Mouse (Mus musculus) T-cell, adult 2 months (primary cell): ENCODE data around the gene Rora.

Experiments
- DNase-seq: peaks from one replicate; pipeline ENCODE4 v3.0.0; 2022; ENCODE audit warnings: low spot score

Rora gene

DNA sequence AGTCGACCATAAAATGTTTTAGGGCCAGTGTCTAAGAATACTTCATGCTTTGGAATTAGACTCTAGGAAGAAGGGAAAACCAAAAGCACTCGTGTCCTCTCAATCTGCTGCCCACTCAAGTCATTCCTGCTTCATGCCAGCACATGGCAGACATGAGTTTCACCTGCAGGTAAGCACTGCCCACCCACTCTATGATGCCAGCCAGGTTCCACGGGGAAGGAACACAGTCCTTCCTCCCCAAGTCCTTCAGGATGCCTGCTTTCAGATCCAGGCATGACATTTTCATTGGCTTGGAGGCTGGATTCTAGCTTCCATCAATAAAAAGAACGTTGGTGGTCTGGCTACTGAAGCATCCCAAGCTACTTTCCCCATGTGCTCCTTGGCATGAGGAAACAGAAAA lies 166.4 kb downstream of the Rora start:
- DNase-seq: no peak

DNA sequence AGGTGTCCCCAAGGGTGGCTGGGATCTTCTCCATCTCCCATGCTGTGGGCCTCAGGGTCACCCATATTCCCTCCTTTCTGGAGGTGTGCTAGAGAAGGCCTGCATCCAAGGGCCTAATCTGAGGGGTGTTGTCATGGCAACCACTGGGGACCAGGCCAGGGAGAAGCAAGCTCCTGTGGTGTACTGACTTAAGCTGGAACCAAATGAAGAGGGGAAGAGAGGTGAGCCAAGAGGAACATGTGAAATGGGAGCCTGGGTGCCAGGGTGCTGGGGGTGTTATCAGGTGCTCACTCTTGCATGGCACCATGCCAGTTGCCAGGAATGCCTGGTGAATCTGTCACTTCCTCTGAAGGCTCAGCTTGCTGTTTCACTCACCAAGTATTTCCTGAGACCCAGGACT lies 166.9 kb downstream of the Rora start:
- DNase-seq: no peak

DNA sequence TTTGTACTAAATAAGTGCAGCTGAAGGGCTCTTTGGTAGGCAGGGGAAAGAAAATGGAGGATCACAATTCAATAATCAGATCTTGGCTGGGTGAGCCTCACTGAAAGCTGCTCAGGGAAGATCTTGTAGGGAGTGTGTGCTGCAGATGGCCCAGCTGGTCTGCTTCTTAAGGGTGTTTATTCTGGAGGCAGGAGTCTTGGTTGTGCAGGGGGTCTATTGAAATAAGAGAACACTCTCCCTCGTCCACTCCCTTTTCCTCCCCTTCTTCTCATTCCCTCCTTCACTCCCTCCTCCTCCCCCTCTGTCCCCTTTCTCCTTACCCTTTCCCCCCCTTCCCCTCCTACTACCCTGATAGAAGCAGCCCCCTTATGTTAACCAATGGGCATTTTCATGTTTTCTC lies 167.8 kb downstream of the Rora start:
- no peak for DNase-seq

DNA sequence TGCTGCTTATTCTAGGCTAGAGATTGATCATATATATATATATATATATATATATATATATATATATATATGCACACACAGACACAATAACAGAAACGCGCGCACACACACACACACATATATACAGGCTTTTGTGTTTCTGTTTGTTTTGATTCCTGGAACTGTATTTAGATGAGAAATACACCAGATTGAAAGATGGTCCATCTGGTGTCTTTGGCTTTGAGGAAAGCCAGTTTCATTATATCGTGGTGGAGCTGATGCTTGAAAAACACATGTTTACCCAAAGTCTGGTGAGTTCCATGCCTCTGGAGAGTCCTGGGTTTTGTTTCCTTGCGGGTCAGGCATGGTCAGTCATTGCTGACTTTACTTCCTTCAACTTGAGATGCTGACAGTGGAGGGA lies 169.7 kb downstream of the Rora start:
- DNase-seq: no peak

DNA sequence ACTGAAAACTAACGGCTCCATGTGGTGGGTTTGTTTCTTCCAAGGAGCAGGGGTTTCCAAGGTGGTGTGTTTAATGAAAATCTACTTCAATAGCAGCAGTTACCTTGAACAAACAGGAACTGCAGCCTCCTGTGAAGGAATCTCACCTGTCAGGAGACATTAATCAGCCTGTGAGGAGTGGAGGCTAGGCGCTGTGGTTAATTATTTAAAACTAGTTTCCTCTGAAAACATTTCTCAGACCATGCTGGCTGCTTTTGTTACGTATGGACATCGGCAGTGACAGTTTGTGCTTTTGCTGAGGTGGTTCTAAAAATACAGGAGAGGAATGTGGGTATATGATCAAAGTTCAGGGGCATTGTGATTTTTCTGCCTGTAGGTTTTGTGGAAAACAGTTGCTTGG lies 171.5 kb downstream of the Rora start:
- no peak for DNase-seq

DNA sequence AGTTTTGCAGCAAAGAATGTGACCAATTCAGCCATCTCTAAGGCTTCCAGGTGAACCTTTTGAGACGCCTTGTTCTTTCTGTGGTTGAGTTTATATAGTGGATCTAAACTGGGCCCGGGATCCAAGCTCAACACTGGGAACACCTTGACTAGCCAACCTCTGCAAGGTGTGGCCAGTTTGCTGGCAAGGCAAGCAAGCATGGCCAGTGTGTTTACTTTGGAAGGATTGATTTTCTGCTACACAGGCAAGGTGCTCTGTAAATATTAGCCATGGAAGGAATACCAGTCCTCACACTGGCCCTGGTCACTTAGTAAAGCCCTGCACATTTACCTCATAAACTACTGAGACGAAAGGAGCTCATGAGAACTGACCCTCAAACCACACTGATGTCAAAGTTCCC lies 172.3 kb downstream of the Rora start:
- no peak for DNase-seq

DNA sequence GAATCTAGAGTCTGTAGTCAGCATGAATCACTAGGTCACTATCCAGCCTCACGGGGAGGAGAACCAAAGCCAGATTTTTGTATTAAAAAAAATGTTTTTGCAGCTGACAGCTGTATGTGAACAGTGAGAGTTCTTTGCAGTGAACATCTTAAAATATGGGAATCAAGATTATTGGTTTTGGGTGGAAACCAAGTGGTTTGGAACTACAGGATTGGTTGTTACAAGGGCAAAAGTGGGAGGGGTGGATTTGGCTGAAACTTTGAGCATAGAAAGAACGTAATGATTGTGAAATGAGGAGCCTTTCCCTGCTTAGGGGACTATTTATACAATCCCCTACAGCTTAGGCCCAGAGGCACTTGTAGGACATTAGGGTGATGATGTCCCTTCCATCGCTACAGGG lies 173.9 kb downstream of the Rora start:
- no peak for DNase-seq

DNA sequence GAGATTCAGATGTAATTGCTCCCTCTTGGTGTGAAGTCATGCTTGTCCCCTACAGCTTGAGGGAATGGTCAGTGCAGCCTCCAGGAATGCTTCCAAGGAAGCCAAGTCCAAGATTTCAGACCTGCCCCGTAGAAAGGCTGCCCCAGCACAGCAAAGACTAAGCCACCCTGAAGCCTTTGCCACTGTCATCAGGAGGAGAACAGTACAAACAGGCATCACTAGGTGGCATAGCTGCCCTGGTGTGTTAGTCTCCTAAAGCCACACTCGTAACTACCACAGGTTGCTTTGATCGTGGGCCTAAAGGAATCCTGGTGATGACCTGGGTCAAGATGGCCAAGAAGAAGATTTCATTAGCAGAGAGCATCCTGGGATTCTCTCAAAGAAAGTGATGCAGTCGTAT lies 176.3 kb downstream of the Rora start:
- DNase-seq: no peak

DNA sequence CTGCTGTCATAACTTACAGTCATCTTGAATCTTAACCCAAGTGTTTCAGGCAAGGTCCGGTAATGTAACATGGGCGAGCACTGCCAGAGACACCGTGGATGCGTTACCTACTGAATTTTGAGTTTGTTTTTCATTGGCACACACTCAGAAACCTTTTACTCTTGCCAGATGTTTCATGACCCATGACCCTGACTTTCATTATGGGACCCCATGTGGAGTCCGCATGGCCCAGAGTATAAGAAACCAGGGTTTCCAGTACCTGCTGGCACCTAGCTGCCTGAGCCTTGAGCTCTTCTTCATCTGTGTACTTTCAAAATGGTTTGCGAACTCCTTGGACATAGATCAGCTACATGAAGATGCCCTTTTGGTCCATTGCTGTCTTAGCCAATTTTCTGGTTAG lies 179.7 kb downstream of the Rora start:
- no peak for DNase-seq

DNA sequence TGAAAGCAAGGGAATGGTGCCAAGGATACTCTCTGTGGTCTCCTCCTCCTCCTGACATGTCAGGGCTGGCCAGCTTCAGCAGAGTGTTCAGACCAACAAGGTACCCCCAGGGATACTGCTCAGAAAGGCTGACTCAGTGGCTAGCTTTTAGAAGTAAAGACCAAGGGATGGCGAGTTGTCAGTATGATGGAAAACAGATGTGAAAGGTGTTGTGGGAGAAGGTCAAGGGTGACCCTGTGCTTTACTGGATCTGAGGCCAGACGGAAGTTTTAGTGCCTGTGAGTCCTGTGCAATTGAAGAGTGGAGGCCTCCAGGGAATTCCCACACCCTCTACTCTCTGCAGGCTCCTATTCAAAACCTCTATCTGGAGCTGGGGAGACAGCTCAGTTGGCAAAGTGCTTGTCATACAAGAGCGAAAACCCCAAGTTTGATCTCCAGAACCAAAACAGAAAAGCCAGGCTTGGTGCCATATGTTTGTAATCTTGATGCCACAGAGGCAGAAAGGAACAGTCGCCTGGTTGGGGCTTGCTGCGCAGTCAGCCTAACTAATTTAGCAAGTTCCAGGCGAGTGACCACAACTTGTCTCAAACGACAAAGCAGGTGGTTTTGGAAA lies 181.6 kb downstream of the Rora start:
- no peak for DNase-seq

DNA sequence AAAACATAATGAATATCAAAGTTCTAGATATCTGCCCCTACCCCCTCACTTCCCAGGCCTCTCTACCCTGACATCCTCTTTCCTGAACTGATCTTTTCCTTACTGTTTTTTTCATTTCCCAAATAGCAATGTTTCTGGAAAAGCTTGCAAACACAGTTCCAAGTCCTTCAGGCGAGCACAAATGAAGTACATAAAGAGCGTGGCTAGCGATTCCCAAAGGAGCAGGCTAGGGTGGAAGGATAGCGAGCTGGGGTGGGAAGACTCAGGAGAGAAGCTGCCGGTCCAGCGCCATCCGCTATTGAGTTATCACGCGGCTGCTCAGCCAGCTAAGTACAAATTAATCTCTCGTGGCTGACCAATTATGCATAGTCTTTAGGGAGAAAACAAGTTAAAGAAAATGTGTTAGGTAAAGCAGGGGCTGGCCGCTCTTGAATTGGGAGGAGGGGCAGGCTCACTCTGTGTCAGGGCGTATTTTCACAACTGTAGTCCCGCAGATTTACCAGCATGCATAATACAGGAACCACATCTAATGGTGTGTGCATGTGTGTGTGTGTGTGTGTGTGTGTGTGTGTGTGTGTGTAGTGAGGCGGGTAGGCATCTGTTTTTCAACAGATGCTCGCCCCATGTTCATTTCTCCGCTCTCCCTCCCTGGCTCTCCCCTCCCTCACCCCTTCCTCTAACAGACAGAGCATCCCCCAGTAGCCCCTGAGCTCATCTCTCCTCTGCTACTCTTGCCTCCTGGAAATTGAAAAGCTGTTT lies 188.7 kb downstream of the Rora start:
- no peak for DNase-seq

DNA sequence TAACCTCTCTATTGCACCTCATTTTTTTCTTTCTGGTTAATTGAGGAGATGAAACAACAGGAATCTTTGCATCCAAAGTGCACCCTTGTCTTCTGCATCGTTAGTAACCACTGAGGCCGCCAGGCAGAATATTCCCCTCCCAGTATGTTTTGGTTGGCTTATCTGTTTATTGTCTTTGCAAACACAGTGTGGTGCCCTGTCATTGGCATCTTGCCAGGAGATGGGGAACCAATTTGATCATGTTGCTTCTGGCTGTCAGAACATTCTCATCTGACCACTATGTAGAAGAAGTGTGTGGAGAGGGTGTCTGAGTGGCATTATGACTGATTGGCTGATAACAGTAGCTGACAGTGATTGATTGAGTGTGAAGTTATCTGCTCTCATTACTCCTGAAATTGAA lies 192.0 kb downstream of the Rora start:
- DNase-seq: no peak

DNA sequence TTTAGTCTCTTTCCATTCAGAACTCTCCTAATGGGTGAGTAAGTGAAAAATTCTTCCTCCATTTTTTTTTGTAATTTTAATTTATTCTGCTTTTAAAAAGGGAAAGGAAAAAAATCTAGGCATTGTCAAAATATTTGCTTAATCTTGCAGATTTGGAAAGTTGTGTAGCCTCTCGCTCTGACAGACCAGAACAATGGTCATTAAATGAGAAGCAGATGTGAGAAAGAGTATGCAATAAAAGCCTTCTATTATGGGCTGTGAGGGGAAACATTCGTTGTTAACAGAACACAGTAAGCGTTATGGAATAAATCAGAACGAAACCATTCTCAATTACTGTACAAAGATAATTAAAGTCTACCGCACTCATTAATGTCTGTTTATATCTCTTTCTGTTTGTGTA lies 196.7 kb downstream of the Rora start:
- no peak for DNase-seq

DNA sequence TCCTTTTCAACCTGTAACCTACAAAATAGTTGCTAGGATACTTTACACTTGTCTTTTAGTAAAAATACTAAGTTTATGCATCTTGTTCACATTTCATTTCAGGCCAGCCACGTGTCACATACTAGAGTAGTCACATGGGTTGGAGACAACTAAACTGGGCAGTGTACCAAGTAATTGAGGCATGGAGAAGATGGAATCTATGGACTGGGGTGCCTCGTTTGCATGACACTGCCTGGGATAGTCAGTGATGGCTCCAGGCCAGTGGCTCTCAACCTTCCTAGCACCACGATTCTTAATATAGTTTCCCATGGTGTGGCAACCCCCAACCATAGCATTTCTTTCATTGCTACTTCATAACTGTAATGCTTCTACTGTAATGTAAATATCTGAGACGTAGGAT lies 198.6 kb downstream of the Rora start:
- DNase-seq: no peak

DNA sequence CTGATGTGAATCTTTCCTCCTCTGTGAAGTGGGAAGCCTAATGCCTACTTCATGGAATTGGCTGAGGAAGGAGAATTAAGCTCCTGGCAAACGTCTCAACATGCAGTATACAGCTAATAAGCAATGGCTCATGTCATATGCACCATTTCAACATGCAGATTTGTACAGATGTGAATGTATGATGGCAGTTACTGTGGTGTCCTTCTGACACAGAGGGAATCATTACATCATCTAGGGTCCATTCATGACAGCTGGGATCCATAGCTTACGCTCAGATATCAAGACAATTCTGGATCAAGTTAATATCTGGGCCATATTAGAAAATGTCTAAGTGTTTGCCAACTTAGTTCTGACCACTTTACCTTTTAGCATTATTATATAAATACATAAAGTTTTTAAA lies 199.3 kb downstream of the Rora start:
- no peak for DNase-seq

DNA sequence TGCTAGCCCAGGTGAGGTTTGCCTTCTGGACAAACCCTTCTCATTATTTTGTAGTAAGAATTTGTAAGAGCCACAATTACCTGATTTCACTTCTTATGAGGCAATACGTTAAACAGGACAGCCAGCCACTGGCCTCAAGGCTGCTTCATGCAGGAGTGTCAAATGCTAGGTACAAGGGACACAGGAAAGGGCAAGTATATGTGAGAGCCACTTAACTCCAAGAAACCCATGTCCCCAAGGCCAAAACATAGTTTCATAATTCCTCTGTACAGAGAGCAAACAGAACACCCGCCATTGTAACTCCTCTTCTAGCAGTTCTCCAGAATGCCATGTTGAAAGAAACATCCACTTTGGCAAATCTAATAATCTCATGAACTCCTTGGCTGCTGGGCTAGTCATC lies 205.9 kb downstream of the Rora start:
- DNase-seq: no peak

DNA sequence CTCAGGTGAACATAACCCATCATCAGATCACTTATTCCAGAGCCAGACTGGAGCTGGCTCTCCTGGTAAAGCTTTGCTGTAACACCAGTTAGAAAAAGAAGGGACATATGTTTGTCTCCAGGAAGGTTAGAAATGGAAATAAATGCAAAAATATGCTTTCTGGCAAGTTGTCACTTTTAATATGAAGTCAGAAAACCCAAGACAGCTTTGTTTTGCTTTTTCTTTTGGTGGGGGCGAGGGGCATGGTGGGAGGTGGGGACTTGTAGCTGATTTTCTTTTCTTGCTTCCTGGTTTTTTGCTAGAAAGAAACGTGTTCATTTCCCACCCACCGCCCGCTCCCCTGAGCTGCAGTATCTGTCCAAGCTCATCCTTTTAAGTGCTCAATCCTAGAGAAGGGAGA lies 212.7 kb downstream of the Rora start:
- no peak for DNase-seq

DNA sequence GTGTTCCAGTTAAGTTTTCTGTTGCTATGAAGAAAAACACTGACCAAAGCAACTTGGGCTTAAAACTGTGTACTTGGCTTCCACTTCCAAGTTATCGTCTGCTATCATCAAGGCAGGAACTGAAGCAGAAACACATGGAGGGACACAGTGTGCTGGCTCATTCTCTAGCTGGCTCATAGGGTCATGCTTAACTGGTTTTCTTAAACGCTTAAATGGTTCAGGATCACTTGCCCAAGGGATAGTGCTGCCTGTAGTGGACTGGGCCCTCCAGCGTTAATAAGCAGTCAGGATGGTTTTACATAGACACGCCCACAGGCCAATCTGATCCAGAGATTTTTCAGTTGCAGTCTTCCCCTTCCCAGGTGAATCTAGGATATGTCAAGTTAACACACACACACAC lies 220.3 kb downstream of the Rora start:
- no peak for DNase-seq

DNA sequence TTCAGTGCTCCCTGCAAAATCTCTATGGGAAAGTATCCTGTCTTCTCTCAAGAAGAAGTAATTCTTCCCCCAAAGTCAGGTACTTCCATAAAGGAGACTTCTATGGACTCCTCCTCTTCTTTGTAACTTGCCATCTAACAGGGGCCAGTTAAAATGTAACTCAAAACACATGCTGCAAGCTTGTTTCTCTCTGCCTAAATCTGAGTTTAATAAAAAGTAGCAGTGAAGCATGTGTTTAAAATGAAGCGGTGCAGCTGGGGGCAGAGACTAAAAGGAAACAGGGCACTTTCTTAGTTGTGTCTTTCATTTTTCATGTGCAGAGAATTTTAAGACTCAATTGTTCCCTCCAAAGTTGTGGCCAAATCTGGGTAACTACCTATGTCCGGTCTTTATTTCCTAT lies 221.0 kb downstream of the Rora start:
- no peak for DNase-seq

DNA sequence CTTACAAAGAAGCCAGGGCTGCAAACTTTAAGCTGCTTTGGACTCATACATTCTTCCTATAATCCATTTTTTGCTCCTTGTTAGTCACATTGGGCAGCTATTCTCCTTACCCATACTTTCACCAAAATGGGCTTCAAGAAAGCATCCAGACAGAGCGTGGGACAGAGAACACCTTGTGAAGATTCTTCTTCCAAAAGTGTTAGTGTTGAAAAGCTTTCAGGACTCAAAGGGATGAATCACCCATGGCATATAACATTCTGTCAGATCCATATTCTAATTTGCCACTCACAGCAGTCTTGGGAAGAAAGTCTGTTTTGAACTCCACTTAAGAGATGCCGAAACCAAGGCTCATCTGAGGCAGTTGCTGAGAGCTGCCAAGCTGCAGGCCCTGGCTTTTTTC lies 222.2 kb downstream of the Rora start:
- no peak for DNase-seq

DNA sequence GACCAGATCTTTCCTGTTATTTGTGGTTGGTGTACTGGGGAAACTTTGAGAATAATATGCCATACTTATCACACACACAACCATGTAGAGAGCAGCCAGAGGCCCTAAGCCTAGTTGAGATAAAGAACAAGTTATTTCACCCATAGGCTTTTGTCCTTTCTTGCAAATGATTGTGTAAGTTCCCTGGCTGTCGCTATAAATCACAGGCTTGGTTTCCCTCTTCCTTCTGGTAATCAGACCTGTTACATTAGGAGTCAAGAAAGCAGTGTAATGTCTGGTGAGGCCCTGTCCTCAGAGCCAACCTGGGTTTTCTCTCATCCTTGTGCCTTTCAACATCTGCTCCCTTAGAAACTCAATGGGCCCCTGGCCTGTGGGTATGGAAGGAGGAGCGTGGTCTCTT lies 222.7 kb downstream of the Rora start:
- DNase-seq: no peak

DNA sequence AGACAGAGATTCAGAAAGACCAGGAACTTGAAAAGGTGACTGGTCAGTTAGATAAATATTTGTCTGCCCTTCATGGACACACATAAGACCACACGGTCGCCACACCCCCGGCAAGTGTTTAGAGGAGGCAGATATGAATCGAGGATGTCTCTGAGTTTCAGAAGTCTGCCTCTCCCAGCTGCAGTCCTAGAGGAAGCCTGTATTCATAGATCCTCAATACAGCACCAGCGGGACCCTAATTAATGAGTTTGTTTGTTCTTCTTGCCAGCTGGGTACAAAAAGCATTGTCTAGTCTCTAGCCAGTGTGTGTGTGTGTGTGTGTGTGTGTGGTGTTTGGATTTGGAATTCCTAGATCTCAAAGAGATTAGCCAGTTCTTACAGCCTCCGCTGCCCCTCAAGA lies 228.3 kb downstream of the Rora start:
- no peak for DNase-seq

DNA sequence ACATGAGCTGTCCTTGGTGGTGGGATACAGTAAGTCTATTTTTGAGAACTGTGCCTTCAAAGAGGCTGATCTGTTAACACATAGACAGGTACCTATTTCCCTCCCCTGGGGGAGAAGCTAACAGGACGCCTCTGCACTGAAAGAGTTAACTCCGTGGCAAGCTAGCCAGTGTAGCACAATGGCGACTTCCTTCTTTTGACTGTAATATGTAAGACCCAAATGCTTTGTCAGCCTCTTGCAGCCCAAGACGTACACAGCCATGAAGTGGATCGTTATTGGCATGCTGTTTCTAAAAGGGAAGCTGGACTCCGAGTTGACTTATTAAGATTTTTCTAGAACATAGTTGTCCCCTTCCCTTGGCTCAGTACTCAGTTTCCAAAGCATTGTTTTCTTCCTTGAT lies 229.4 kb downstream of the Rora start:
- no peak for DNase-seq

DNA sequence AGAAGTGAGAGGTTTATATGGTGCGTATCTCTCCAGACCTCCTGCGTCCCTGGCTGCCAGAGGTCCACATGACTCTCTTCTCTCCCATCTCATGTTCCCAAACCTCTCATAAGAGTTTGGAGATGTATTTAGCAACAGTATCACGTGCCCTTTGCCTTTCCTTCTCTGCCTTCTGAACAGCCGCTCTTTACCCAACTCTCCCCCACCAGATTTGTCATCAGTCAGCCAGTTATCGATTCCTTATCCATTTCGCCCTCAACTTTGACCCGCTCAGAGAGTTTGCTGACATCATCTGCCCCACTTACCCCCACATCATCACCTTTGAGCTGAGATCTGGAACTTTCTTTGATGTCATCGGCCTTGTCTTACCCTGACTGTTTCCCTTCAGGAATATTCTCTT lies 230.1 kb downstream of the Rora start:
- no peak for DNase-seq
